Mouse (Mus musculus) ES-Bruce4 (cell line): ENCODE data around the gene Urb2.
"Not testable (repeated sequence)": the region's sequence is repeated elsewhere in the genome, so short reads cannot be mapped to it uniquely, and the experiment has no call there.

Experiments
- CTCF ChIP-seq: IDR thresholded peaks from one replicate; pipeline ENCODE4 v1.8.1; 2011; ENCODE audit warnings: low read depth, low read length
- EP300 ChIP-seq: IDR thresholded peaks from 2 replicates; pipeline ENCODE4 v1.6.1; 2011; ENCODE audit warnings: low read depth, low read length; ENCODE audit not compliant: insufficient read depth
- POLR2A ChIP-seq: IDR thresholded peaks from one replicate; pipeline ENCODE4 v1.8.1; 2011; ENCODE audit warnings: low read length; ENCODE audit not compliant: insufficient read depth

DNA sequence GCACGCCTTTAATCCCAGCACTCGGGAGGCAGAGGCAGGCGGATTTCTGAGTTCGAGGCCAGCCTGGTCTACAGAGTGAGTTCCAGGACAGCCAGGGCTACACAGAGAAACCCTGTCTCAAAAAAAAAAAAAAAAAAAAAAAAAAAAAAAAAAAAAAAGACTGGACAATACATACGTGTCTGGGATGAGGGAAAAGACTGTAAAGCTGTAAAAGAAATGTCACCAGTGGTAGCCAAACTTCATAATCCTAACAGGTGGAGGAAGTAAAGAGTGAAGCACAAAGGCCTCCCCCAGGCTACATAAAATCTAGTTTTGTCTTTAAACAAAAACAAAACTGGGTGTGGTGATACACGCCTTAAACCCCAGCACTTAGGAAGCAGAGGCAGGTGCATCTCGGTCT, 7.0 kb upstream of the Urb2 start:
- TF ChIP-seq POLR2A, CTCF: not testable (repeated sequence)
- TF ChIP-seq EP300, result 0 out of 2 replicates have a peak, but pooled peaks have one; percentile 26
